Mouse (Mus musculus) stomach, postnatal 0 days (tissue): Measurements from ENCODE around the gene Stard13.

Experiments
- CTCF ChIP-seq: IDR thresholded peaks from 2 replicates; pipeline ENCODE4 v1.5.1; 2016; ENCODE audit warnings: antibody characterized with exemption, low read depth, mild to moderate bottlenecking, moderate library complexity
- EP300 ChIP-seq: optimal IDR thresholded peaks from 2 replicates; pipeline ENCODE3; 2016; ENCODE audit warnings: antibody characterized with exemption

DNA sequence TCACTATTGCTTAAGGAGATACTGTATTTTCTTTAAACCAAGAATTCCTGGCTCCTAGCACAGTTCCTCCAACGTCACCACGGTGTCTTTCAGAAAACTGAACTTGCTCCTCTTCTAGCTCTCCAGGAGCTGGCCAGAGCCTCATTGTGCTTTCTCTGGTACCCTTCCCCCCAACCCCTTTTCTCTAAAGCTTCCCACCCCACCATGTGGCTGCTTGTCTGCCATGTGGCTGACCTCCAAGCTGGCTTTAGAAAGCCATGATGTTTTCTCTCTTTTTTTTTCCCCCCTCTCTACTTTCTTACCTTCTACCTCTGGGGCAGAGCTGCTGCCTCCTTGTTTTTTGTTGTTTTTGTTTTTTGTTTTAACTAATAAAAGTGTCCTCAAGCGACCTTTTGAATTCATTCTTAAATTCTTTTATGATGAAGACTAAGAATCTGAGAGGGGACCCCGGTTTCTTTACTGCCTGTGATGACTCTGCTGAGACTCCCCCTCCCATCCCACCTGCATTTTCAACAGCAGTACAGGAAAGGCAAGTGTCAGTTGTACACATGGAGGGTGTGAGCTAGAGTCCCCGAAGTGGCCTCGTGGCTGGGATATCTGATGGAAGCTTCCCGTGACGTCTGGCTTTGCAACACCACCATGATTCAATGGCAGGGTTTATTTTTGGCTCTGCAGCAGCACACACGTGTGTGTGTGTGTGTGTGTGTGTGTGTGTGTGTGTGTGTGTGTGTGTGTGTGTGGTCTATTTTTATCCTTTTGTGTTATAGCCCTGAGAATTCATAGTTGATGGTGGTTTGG lies 198.7 kb downstream of the Stard13 start:
- TF ChIP-seq CTCF (no peak), EP300 (no peak)
